Mouse (Mus musculus) limb, embryonic 14.5 days (tissue): ENCODE results near the gene Magi2. TPM values are rescaled to one million over a fixed set of nuclear protein-coding genes. Genes with fewer than 3 reads are reported as not detected.

Experiments used
- ATAC-seq: fragments of 200-750 bp; cut with Nextera tagmentation; 2 replicates; pipeline ENCODE4 v1.8.0; 2017; ENCODE audit warnings: low read depth, moderate number of reproducible peaks, moderate TSS enrichment; ENCODE audit not compliant: low FRiP score
- DNase-seq: peaks from one replicate; pipeline ENCODE4 v3.0.0-alpha.2; 2015; ENCODE audit warnings: low spot score
- H3K27ac ChIP-seq: fragments of 300-500 bp; sonication (generic); replicated peaks from 2 replicates; pipeline ENCODE4 v1.5.1; 2014; ENCODE audit warnings: low read depth, mild to moderate bottlenecking, low read length, moderate library complexity, mixed read lengths
- H3K27me3 ChIP-seq: fragments of 300-500 bp; sonication (generic); 2 replicates; pipeline ENCODE4 v1.6.1; 2014; ENCODE audit warnings: low read length, mixed read lengths; ENCODE audit not compliant: control insufficient read depth, insufficient read depth
- H3K36me3 ChIP-seq: fragments of 300-500 bp; sonication (generic); 2 replicates; pipeline ENCODE4 v1.6.1; 2014; ENCODE audit warnings: mild to moderate bottlenecking, low read length, moderate library complexity, mixed read lengths; ENCODE audit not compliant: control insufficient read depth, insufficient read depth
- H3K4me1 ChIP-seq: fragments of 300-500 bp; sonication (generic); 2 replicates; pipeline ENCODE4 v1.6.1; 2014; ENCODE audit warnings: antibody characterized with exemption, low read length, mixed read lengths; ENCODE audit not compliant: control insufficient read depth, insufficient read depth
- H3K4me2 ChIP-seq: fragments of 300-500 bp; sonication (generic); replicated peaks from 2 replicates; pipeline ENCODE4 v1.6.1; 2014; ENCODE audit warnings: low read depth, mild to moderate bottlenecking, low read length, moderate library complexity; ENCODE audit not compliant: severe bottlenecking
- H3K4me3 ChIP-seq: fragments of 300-500 bp; sonication (generic); replicated peaks from 2 replicates; pipeline ENCODE4 v1.5.1; 2014; ENCODE audit warnings: low read length
- H3K9ac ChIP-seq: fragments of 300-500 bp; sonication (generic); 2 replicates; pipeline ENCODE4 v1.6.1; 2014; ENCODE audit warnings: mild to moderate bottlenecking, low read depth, low read length, moderate library complexity; ENCODE audit not compliant: severe bottlenecking
- H3K9me3 ChIP-seq: fragments of 300-500 bp; sonication (generic); 2 replicates; pipeline ENCODE4 v1.6.1; 2016; ENCODE audit warnings: low read length; ENCODE audit not compliant: control insufficient read depth
- POLR2A ChIP-seq: fragments of 200-500 bp; IDR thresholded peaks from 2 replicates; pipeline ENCODE4 v1.8.0; 2012; ENCODE audit warnings: inconsistent platforms, mild to moderate bottlenecking, moderate library complexity, borderline replicate concordance; ENCODE audit not compliant: insufficient read depth, insufficient read length; ENCODE audit errors: extremely low read depth
- WGBS: fragments of 180-500 bp; shearing (Covaris S2); extraction: QIAGEN DNeasy Blood & Tissue Kit; methylation state at CpG from one replicate; pipeline ENCODE4 v1.1.7; 2014; 5-methylcytosine and 5-hydroxymethylcytosine counted together
- polyA plus RNA-seq, 2 experiments: library from polyadenylated mRNA; depleted of rRNA in 1 of 2; stranded (reverse) in 1 of 2; unstranded in 1 of 2; fragments of >200 nt; fragmentation: Nextera tagmentation in 1 of 2; extraction: Ambion mirVana in 1 of 2; gene quantifications; 2 replicates each; pipeline versions ENCODE4 v1.2.1 to v1.2.3; 2012 to 2014

The Magi2 gene
- polyA plus RNA-seq, 2 experiments: 4.0 to 4.5 TPM

- Histone ChIP-seq H3K4me3 (no peak overlapping the region), H3K27me3 (no peaks in the 10 kb centered on the region), H3K9ac (no peak overlapping the region), H3K27ac (no peak overlapping the region), H3K9me3 (no peaks in the 10 kb centered on the region), H3K36me3 (no peaks in the 10 kb centered on the region), H3K4me1 (no peaks in the 10 kb centered on the region), H3K4me2 (no peak overlapping the region)
- DNase-seq (no peak), ATAC-seq (no peak)
- TF ChIP-seq POLR2A: no peak
- 62% methylated on average over 3 of the region's 3 CpGs for WGBS
Observed at GRCm38 (mm10) chr5:20231908-20232307, 1005.1 kb downstream of the Magi2 start.

- WGBS: 91% methylated on average over 2 of the region's 2 CpGs
- H3K27ac ChIP-seq: no peak overlapping the region
- H3K9me3 ChIP-seq: no peaks in the 10 kb centered on the region
- H3K27me3 ChIP-seq: no peaks in the 10 kb centered on the region
- H3K9ac ChIP-seq: no peak overlapping the region
- no peak for TF ChIP-seq POLR2A
- H3K36me3 ChIP-seq: no peaks in the 10 kb centered on the region
- H3K4me2 ChIP-seq: no peak overlapping the region
- DNase-seq (no peak), ATAC-seq (no peak)
- no peaks in the 10 kb centered on the region for H3K4me1 ChIP-seq
- no peak overlapping the region for H3K4me3 ChIP-seq
Observed at GRCm38 (mm10) chr5:20241523-20241922, 1014.7 kb downstream of the Magi2 start.

- DNase-seq (no peak), ATAC-seq (no peak)
- TF ChIP-seq POLR2A: no peak
- Histone ChIP-seq H3K27ac (no peak overlapping the region), H3K4me1 (no peaks in the 10 kb centered on the region), H3K36me3 (no peaks in the 10 kb centered on the region), H3K4me2 (no peak overlapping the region), H3K9me3 (no peaks in the 10 kb centered on the region), H3K27me3 (no peaks in the 10 kb centered on the region), H3K4me3 (no peak overlapping the region), H3K9ac (no peak overlapping the region)
Observed at GRCm38 (mm10) chr5:20242496-20242895, 1015.7 kb downstream of the Magi2 start.

DNA sequence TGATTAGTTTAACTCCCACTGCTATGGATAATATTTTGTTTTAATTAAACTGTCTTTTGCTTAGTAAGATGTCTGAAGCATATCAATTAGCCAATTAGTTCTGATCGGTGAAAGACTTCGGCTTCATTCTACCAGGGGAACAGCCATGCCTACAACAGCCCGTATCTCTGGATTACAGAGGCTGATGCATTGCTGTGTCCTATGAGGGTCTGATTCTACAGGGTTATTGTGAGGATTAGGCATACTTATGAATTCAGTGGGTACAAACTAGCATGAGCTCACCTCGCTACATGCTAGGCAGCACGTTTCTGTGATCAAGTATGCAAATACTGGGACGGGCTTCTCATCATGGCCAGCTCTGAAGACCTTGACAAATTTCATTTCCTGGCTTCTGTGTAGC is 1022.5 kb downstream of the Magi2 start:
- Histone ChIP-seq H3K27me3 (no peaks in the 10 kb centered on the region), H3K36me3 (no peaks in the 10 kb centered on the region), H3K4me3 (no peak overlapping the region), H3K27ac (no peak overlapping the region), H3K9ac (no peak overlapping the region), H3K4me2 (no peak overlapping the region), H3K4me1 (no peaks in the 10 kb centered on the region), H3K9me3 (no peaks in the 10 kb centered on the region)
- ATAC-seq (no peak), DNase-seq (no peak)
- WGBS: 82% methylated on average over 6 of the region's 6 CpGs
- TF ChIP-seq POLR2A: no peak

GRCm38 (mm10) chr5:20251541-20251940 is 1024.7 kb downstream of the Magi2 start:
- Histone ChIP-seq H3K9me3 (no peaks in the 10 kb centered on the region), H3K27me3 (no peaks in the 10 kb centered on the region), H3K36me3 (no peaks in the 10 kb centered on the region), H3K27ac (no peak overlapping the region), H3K4me3 (no peak overlapping the region), H3K4me1 (no peaks in the 10 kb centered on the region), H3K9ac (no peak overlapping the region), H3K4me2 (no peak overlapping the region)
- DNase-seq: no peak
- TF ChIP-seq POLR2A: no peak
- 90% methylated on average over 6 of the region's 6 CpGs for WGBS
- ATAC-seq: no peak

- 72% methylated on average over 3 of the region's 3 CpGs for WGBS
- no peaks in the 10 kb centered on the region for H3K27me3 ChIP-seq
- no peak overlapping the region for H3K27ac ChIP-seq
- DNase-seq (no peak), ATAC-seq (no peak)
- no peak overlapping the region for H3K4me2 ChIP-seq
- no peak overlapping the region for H3K9ac ChIP-seq
- H3K36me3 ChIP-seq: no peaks in the 10 kb centered on the region
- H3K9me3 ChIP-seq: no peaks in the 10 kb centered on the region
- 0 out of 2 replicates have a peak, but pooled peaks cover 3% of the 10 kb centered on the region for H3K4me1 ChIP-seq
- no peak overlapping the region for H3K4me3 ChIP-seq
- TF ChIP-seq POLR2A: no peak
Observed at GRCm38 (mm10) chr5:20256150-20256868, 1029.5 kb downstream of the Magi2 start.
